Mouse (Mus musculus) brain, embryonic 18.5 days (tissue): ENCODE results near the gene Olfr629.
"Not testable (repeated sequence)": the region's sequence is repeated elsewhere in the genome, so short reads cannot be mapped to it uniquely, and the experiment has no call there.

ENCODE experiments used
- DNase-seq: peaks from one replicate; pipeline ENCODE4 v3.0.0-alpha.2; 2012; ENCODE audit warnings: low read depth, low spot score

Olfr629 gene

GRCm38 (mm10) chr7:103744843-103745242, at the start of gene Olfr629:
TSS of gene Olfr629 (minus strand) at chr7:103744943.
- no peak for DNase-seq

- DNase-seq, result no peak
Observed at GRCm38 (mm10) chr7:103792669-103793388, 48.1 kb upstream of the Olfr629 start.

GRCm38 (mm10) chr7:103791721-103792120, 47.0 kb upstream of the Olfr629 start, which contains the start of gene Olfr67:
TSS of gene Olfr67 (minus strand) at chr7:103791821.
- DNase-seq, result no peak

- DNase-seq, result no peak
Observed at GRCm38 (mm10) chr7:103779598-103779997, 34.9 kb upstream of the Olfr629 start, which contains the start of gene Olfr68. TSS of gene Olfr68 (minus strand) at chr7:103779698.

- DNase-seq, result not testable (repeated sequence)
Observed at GRCm38 (mm10) chr7:103777652-103778051, 32.9 kb upstream of the Olfr629 start.

- no peak for DNase-seq
Observed at GRCm38 (mm10) chr7:103771494-103771893, 26.8 kb upstream of the Olfr629 start, which contains the start of gene Olfr69. TSS of gene Olfr69 (minus strand) at chr7:103771594.

GRCm38 (mm10) chr7:103767687-103768086, 22.9 kb upstream of the Olfr629 start:
- not testable (repeated sequence) for DNase-seq

GRCm38 (mm10) chr7:103762212-103762611, 17.5 kb upstream of the Olfr629 start:
- DNase-seq, result not testable (repeated sequence)

- DNase-seq, result no peak
Observed at GRCm38 (mm10) chr7:103757233-103757632, 12.5 kb upstream of the Olfr629 start, which contains the start of gene Olfr630. TSS of gene Olfr630 (minus strand) at chr7:103757333.

- no peak for DNase-seq
Observed at GRCm38 (mm10) chr7:103730074-103730473, 14.7 kb downstream of the Olfr629 start, which contains the start of gene Olfr628. TSS of gene Olfr628 (plus strand) at chr7:103730374.

GRCm38 (mm10) chr7:103716398-103716797, 28.3 kb downstream of the Olfr629 start:
- not testable (repeated sequence) for DNase-seq

- no peak for DNase-seq
Observed at GRCm38 (mm10) chr7:103714371-103714770, 30.4 kb downstream of the Olfr629 start, which contains the start of gene Olfr243. TSS of gene Olfr243 (plus strand) at chr7:103714671.

- DNase-seq, result no peak
Observed at GRCm38 (mm10) chr7:103712024-103712423, 32.7 kb downstream of the Olfr629 start.

- no peak for DNase-seq
Observed at GRCm38 (mm10) chr7:103699469-103699868, 45.3 kb downstream of the Olfr629 start.
